Mouse (Mus musculus) ovary, postnatal 36 days (tissue): ENCODE results near the gene Peli1.

ENCODE experiments used
- DNase-seq: peaks from one replicate; pipeline ENCODE4 v3.0.0; 2022; ENCODE audit warnings: low spot score, mixed read lengths

Gene Peli1

GRCm38 (mm10) chr11:21091067-21091427 lies at the start of gene Peli1:
Gene Peli1, plus strand, starts transcription at chr11:21091291.
- peak; percentile 95 for DNase-seq

- no peak for DNase-seq
These were observed 48.5 kb upstream of the Peli1 start for GRCm38 (mm10) chr11:21042590-21042989.

- DNase-seq, result no peak
These were observed 44.9 kb upstream of the Peli1 start for GRCm38 (mm10) chr11:21046188-21046587.

- no peak for DNase-seq
These were observed 43.2 kb upstream of the Peli1 start for GRCm38 (mm10) chr11:21047921-21048320.

GRCm38 (mm10) chr11:21051716-21052115 lies 39.4 kb upstream of the Peli1 start:
- DNase-seq, result no peak

GRCm38 (mm10) chr11:21054587-21054986 lies 36.5 kb upstream of the Peli1 start:
- DNase-seq, result no peak

- no peak for DNase-seq
These were observed 34.8 kb upstream of the Peli1 start for GRCm38 (mm10) chr11:21056109-21056850.

GRCm38 (mm10) chr11:21057511-21058414 lies 33.3 kb upstream of the Peli1 start:
- DNase-seq, result no peak

- DNase-seq, result no peak
These were observed 32.7 kb upstream of the Peli1 start for GRCm38 (mm10) chr11:21058415-21058781.

- DNase-seq, result no peak
These were observed 30.6 kb upstream of the Peli1 start for GRCm38 (mm10) chr11:21060386-21061074.

- no peak for DNase-seq
These were observed 30.1 kb upstream of the Peli1 start for GRCm38 (mm10) chr11:21061075-21061403.

GRCm38 (mm10) chr11:21061431-21061830 lies 29.7 kb upstream of the Peli1 start:
- no peak for DNase-seq

GRCm38 (mm10) chr11:21062071-21062470 lies 29.0 kb upstream of the Peli1 start:
- DNase-seq, result no peak

GRCm38 (mm10) chr11:21063271-21063670 lies 27.8 kb upstream of the Peli1 start:
- no peak for DNase-seq

- DNase-seq, result no peak
These were observed 11.7 kb upstream of the Peli1 start for GRCm38 (mm10) chr11:21079400-21079799.

- DNase-seq, result no peak
These were observed 11.2 kb upstream of the Peli1 start for GRCm38 (mm10) chr11:21079851-21080362.

- DNase-seq, result no peak
These were observed 9.9 kb upstream of the Peli1 start for GRCm38 (mm10) chr11:21081169-21081568.

- DNase-seq, result no peak
These were observed 8.4 kb upstream of the Peli1 start for GRCm38 (mm10) chr11:21082711-21083110.

- DNase-seq, result no peak
These were observed 2.7 kb upstream of the Peli1 start for GRCm38 (mm10) chr11:21088356-21088755.

- no peak for DNase-seq
These were observed 1.5 kb upstream of the Peli1 start for GRCm38 (mm10) chr11:21089571-21089970.

GRCm38 (mm10) chr11:21091428-21092405 lies 626 bp downstream of the Peli1 start:
- DNase-seq, result peak; percentile 76
